Mouse (Mus musculus): Measurements from ENCODE around the gene Fam184b. TPM values are rescaled to one million over a fixed set of nuclear protein-coding genes. Genes with fewer than 3 reads are reported as not detected.

The Fam184b gene
- polyA plus RNA-seq, 1 experiment from 2014 or later = 6.7 TPM

- WGBS = 90% methylated on average over 6 of the region's 6 CpGs
- H3K4me2 ChIP-seq (replicated peaks) = no peak overlapping the region
- ATAC-seq (ENCODE audit: low FRiP score) (no peak), DNase-seq (ENCODE audit: low spot score) (no peak)
- H3K27me3 ChIP-seq (ENCODE audit: control insufficient read depth, insufficient read depth, low read length) = no peaks in the 10 kb centered on the region
- no peak overlapping the region for H3K27ac ChIP-seq
- peaks cover 33% of the 10 kb centered on the region for H3K36me3 ChIP-seq (replicated peaks; ENCODE audit: control insufficient read depth, insufficient read depth)
- H3K9me3 ChIP-seq (ENCODE audit: control insufficient read depth, low read length) = no peaks in the 10 kb centered on the region
- H3K4me1 ChIP-seq (replicated peaks; ENCODE audit: control insufficient read depth, insufficient read depth, low read length) = no peaks in the 10 kb centered on the region
- H3K9ac ChIP-seq = no peak overlapping the region
- H3K4me3 ChIP-seq (replicated peaks; ENCODE audit: low read length) = no peak overlapping the region
Observed at GRCm38 (mm10) chr5:45512908-45513307, 126.5 kb downstream of the Fam184b start.

DNA sequence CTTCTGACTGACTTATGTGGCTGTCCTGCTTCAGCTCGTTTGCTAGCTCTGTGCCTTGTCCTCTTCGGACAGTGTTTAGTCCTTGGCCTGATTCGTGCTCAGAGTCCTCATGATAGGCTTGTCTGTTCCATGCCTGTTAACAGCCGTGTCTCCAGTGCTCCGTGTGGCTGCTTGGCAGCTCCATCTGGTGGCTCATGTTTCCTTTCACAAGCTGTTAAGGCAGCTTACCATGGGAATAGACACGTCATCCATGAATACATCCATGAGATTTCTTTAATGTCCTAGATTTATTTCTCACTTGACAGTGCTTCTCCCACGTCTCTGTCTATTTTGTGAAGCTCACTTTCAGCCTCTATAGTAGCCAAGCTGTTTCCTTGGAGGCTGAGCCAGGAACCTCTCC is 129.3 kb downstream of the Fam184b start:
- Histone ChIP-seq H3K4me2 (replicated peaks) (no peak overlapping the region), H3K4me1 (replicated peaks; ENCODE audit: control insufficient read depth, insufficient read depth, low read length) (no peaks in the 10 kb centered on the region), H3K9ac (no peak overlapping the region), H3K36me3 (replicated peaks; ENCODE audit: control insufficient read depth, insufficient read depth) (peaks cover 59% of the 10 kb centered on the region), H3K9me3 (ENCODE audit: control insufficient read depth, low read length) (no peaks in the 10 kb centered on the region), H3K27ac (no peak overlapping the region), H3K27me3 (ENCODE audit: control insufficient read depth, insufficient read depth, low read length) (no peaks in the 10 kb centered on the region), H3K4me3 (replicated peaks; ENCODE audit: low read length) (no peak overlapping the region)
- WGBS = 85% methylated on average over 7 of the region's 7 CpGs
- ATAC-seq (ENCODE audit: low FRiP score) (no peak), DNase-seq (ENCODE audit: low spot score) (no peak)

GRCm38 (mm10) chr5:45497564-45497963 is 141.8 kb downstream of the Fam184b start:
- 97% methylated on average over 5 of the region's 5 CpGs for WGBS

GRCm38 (mm10) chr5:45496930-45497550 is 142.4 kb downstream of the Fam184b start:
- H3K9ac ChIP-seq = no peak overlapping the region
- H3K36me3 ChIP-seq (replicated peaks; ENCODE audit: control insufficient read depth, insufficient read depth) = peaks cover 14% of the 10 kb centered on the region
- ATAC-seq (ENCODE audit: low FRiP score) (no peak), DNase-seq (ENCODE audit: low spot score) (no peak)
- no peaks in the 10 kb centered on the region for H3K9me3 ChIP-seq (ENCODE audit: control insufficient read depth, low read length)
- H3K4me2 ChIP-seq (replicated peaks) = no peak overlapping the region
- H3K27ac ChIP-seq = no peak overlapping the region
- no peak overlapping the region for H3K4me3 ChIP-seq (replicated peaks; ENCODE audit: low read length)
- WGBS = 90% methylated on average over 12 of the region's 12 CpGs
- H3K4me1 ChIP-seq (replicated peaks; ENCODE audit: control insufficient read depth, insufficient read depth, low read length) = peaks cover 11% of the 10 kb centered on the region; the same call in 1 of the 2 replicates
- H3K27me3 ChIP-seq (ENCODE audit: control insufficient read depth, insufficient read depth, low read length) = no peaks in the 10 kb centered on the region

More at GRCm38 (mm10) chr5:45497564-45497963, 141.8 kb downstream of the Fam184b start:
- Histone ChIP-seq H3K9me3 (ENCODE audit: control insufficient read depth, low read length) (no peaks in the 10 kb centered on the region), H3K4me3 (replicated peaks; ENCODE audit: low read length) (no peak overlapping the region), H3K4me2 (replicated peaks) (no peak overlapping the region), H3K27ac (no peak overlapping the region), H3K9ac (no peak overlapping the region), H3K27me3 (ENCODE audit: control insufficient read depth, insufficient read depth, low read length) (no peaks in the 10 kb centered on the region), H3K4me1 (replicated peaks; ENCODE audit: control insufficient read depth, insufficient read depth, low read length) (peaks cover 11% of the 10 kb centered on the region; the same call in 1 of the 2 replicates), H3K36me3 (replicated peaks; ENCODE audit: control insufficient read depth, insufficient read depth) (peaks cover 14% of the 10 kb centered on the region)
- ATAC-seq (ENCODE audit: low FRiP score) (no peak), DNase-seq (ENCODE audit: low spot score) (no peak)

DNA sequence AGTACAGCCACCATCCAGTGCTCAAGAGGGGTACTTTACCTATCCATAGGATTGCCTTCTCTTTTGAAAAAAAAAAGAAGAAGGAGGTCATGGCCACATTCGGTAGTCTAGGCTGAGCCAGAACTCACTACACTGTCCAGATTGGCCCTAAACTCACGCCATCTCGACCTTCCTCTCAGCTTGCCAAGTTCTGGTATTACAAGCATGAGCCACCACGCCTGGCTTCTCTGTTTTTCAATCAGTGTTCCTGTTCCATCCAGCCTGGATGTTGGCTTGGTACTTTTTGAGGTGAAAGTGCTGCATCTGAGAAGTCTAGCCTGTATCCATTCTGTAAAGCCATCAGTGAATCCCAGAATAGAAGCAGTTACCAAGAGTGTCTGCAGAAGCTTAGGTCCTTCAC is 142.9 kb downstream of the Fam184b start:
- Histone ChIP-seq H3K9ac (no peak overlapping the region), H3K4me3 (replicated peaks; ENCODE audit: low read length) (no peak overlapping the region), H3K27me3 (ENCODE audit: control insufficient read depth, insufficient read depth, low read length) (no peaks in the 10 kb centered on the region), H3K36me3 (replicated peaks; ENCODE audit: control insufficient read depth, insufficient read depth) (peaks cover 14% of the 10 kb centered on the region), H3K4me1 (replicated peaks; ENCODE audit: control insufficient read depth, insufficient read depth, low read length) (peaks cover 11% of the 10 kb centered on the region; the same call in 1 of the 2 replicates), H3K4me2 (replicated peaks) (no peak overlapping the region), H3K9me3 (ENCODE audit: control insufficient read depth, low read length) (no peaks in the 10 kb centered on the region), H3K27ac (no peak overlapping the region)
- no peak for ATAC-seq (ENCODE audit: low FRiP score)
- 90% methylated on average over 4 of the region's 4 CpGs for WGBS
- no peak for DNase-seq (ENCODE audit: low spot score)

- Histone ChIP-seq H3K4me1 (replicated peaks; ENCODE audit: control insufficient read depth, insufficient read depth, low read length) (peaks cover 11% of the 10 kb centered on the region; the same call in 1 of the 2 replicates), H3K4me3 (replicated peaks; ENCODE audit: low read length) (no peak overlapping the region), H3K27ac (no peak overlapping the region), H3K36me3 (replicated peaks; ENCODE audit: control insufficient read depth, insufficient read depth) (peaks cover 14% of the 10 kb centered on the region), H3K9ac (no peak overlapping the region), H3K9me3 (ENCODE audit: control insufficient read depth, low read length) (no peaks in the 10 kb centered on the region), H3K27me3 (ENCODE audit: control insufficient read depth, insufficient read depth, low read length) (no peaks in the 10 kb centered on the region), H3K4me2 (replicated peaks) (no peak overlapping the region)
- DNase-seq (ENCODE audit: low spot score) = no peak
- no peak for ATAC-seq (ENCODE audit: low FRiP score)
Observed at GRCm38 (mm10) chr5:45496042-45496441, 143.4 kb downstream of the Fam184b start.

DNA sequence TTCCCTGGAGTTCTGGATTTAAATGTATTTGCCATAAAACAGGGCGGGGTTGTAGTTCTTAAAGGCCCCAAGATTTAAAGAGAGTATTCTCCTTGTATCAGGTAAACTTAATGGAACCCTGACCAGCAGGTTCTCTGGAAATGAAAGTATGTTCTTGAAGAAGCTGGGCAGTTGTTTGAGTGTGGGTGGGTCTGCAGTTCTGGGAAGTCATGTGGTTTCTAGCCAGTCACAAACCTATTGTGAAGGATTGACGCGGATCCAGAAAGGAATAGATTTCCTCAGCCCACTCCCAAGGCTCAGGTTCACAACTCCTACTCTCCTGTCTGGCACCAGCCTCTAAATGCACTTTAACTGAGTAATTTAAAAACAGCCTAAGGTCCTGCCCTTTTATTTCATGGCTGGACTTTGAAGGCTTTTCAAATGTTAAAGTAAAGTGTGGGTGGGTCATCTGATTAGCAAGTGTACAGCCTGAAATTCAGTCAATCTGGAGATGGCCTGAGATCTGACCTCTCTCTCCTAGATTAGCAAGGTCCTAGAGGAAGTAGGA is 143.9 kb downstream of the Fam184b start:
- DNase-seq (ENCODE audit: low spot score) (no peak), ATAC-seq (ENCODE audit: low FRiP score) (no peak)
- Histone ChIP-seq H3K4me3 (replicated peaks; ENCODE audit: low read length) (no peak overlapping the region), H3K4me2 (replicated peaks) (no peak overlapping the region), H3K9me3 (ENCODE audit: control insufficient read depth, low read length) (no peaks in the 10 kb centered on the region), H3K36me3 (replicated peaks; ENCODE audit: control insufficient read depth, insufficient read depth) (peaks cover 11% of the 10 kb centered on the region), H3K4me1 (replicated peaks; ENCODE audit: control insufficient read depth, insufficient read depth, low read length) (peaks cover 11% of the 10 kb centered on the region; the same call in 1 of the 2 replicates), H3K27ac (no peak overlapping the region), H3K9ac (no peak overlapping the region), H3K27me3 (ENCODE audit: control insufficient read depth, insufficient read depth, low read length) (no peaks in the 10 kb centered on the region)
- WGBS = 92% methylated on average over 3 of the region's 3 CpGs

GRCm38 (mm10) chr5:45494093-45494755 is 145.2 kb downstream of the Fam184b start:
- Histone ChIP-seq H3K36me3 (replicated peaks; ENCODE audit: control insufficient read depth, insufficient read depth) (peaks cover 7% of the 10 kb centered on the region; the same call in 1 of the 2 replicates), H3K9ac (peak overlapping the region; percentile 82), H3K4me3 (replicated peaks; ENCODE audit: low read length) (peak overlapping the region; percentile 68), H3K4me2 (replicated peaks) (peak overlapping the region; percentile 80), H3K27ac (no peak overlapping the region), H3K4me1 (replicated peaks; ENCODE audit: control insufficient read depth, insufficient read depth, low read length) (peaks cover 11% of the 10 kb centered on the region; the same call in 1 of the 2 replicates), H3K27me3 (ENCODE audit: control insufficient read depth, insufficient read depth, low read length) (no peaks in the 10 kb centered on the region), H3K9me3 (ENCODE audit: control insufficient read depth, low read length) (no peaks in the 10 kb centered on the region)
- ATAC-seq (ENCODE audit: low FRiP score) = no peak
- DNase-seq (ENCODE audit: low spot score) = no peak
- 68% methylated on average over 9 of the region's 9 CpGs for WGBS

All from hindbrain, embryonic 14.5 days (tissue).